Mouse (Mus musculus) lung, postnatal 0 days (tissue): ENCODE measurements around the gene Cox17. TPM values are rescaled to one million over a fixed set of nuclear protein-coding genes. Genes with fewer than 3 reads are reported as not detected.
A peak's percentile ranks its signal among the peaks of the same experiment; 100 is the strongest.

Experiments used
- ATAC-seq: fragments of 200-750 bp; cut with Nextera tagmentation; 2 replicates; pipeline ENCODE4 v1.8.0; 2017; ENCODE audit warnings: moderate library complexity
- DNase-seq: peaks from one replicate; pipeline ENCODE4 v3.0.0-alpha.2; 2016; ENCODE audit warnings: low spot score
- H3K27ac ChIP-seq: fragments of 300-500 bp; sonication (generic); 2 replicates; pipeline ENCODE4 v1.5.1; 2014; ENCODE audit warnings: antibody characterized with exemption, mild to moderate bottlenecking, low read length, mixed read lengths
- H3K27me3 ChIP-seq: fragments of 300-500 bp; sonication (generic); replicated peaks from 2 replicates; pipeline ENCODE4 v1.6.1; 2014; ENCODE audit warnings: low read length, mixed read lengths; ENCODE audit not compliant: insufficient read depth
- H3K36me3 ChIP-seq: fragments of 300-500 bp; sonication (generic); 2 replicates; pipeline ENCODE4 v1.6.1; 2014; ENCODE audit warnings: low read length, mixed read lengths; ENCODE audit not compliant: insufficient read depth
- H3K4me1 ChIP-seq: fragments of 300-500 bp; sonication (generic); 2 replicates; pipeline ENCODE4 v1.6.1; 2014; ENCODE audit warnings: antibody characterized with exemption, low read depth, low read length, mixed read lengths; ENCODE audit not compliant: insufficient read depth
- H3K4me2 ChIP-seq: fragments of 300-500 bp; sonication (generic); replicated peaks from 2 replicates; pipeline ENCODE4 v1.6.1; 2014; ENCODE audit warnings: low read depth, mild to moderate bottlenecking, low read length, moderate library complexity, mixed read lengths
- H3K4me3 ChIP-seq: fragments of 300-500 bp; sonication (generic); 2 replicates; pipeline ENCODE4 v1.5.1; 2014; ENCODE audit warnings: low read depth, low read length
- H3K9ac ChIP-seq: fragments of 300-500 bp; sonication (generic); replicated peaks from 2 replicates; pipeline ENCODE4 v1.6.1; 2014; ENCODE audit warnings: low read depth, mild to moderate bottlenecking
- H3K9me3 ChIP-seq: fragments of 300-500 bp; sonication (generic); 2 replicates; pipeline ENCODE4 v1.6.1; 2016; ENCODE audit warnings: low read length, mixed read lengths
- CTCF ChIP-seq: IDR thresholded peaks from 2 replicates; pipeline ENCODE4 v1.5.1; 2016; ENCODE audit warnings: antibody characterized with exemption, mild to moderate bottlenecking
- EP300 ChIP-seq: IDR thresholded peaks from 2 replicates; pipeline ENCODE4 v1.6.1; 2016; ENCODE audit warnings: antibody characterized with exemption, mild to moderate bottlenecking, control low read depth
- WGBS: fragments of 180-500 bp; shearing (Covaris S2); extraction: QIAGEN DNeasy Blood & Tissue Kit; methylation state at CpG from one replicate; pipeline ENCODE4 v1.1.7; 2014; 5-methylcytosine and 5-hydroxymethylcytosine counted together
- polyA plus RNA-seq: library from polyadenylated mRNA; unstranded; fragments of >200 nt; fragmentation: Nextera tagmentation; extraction: Ambion mirVana; gene quantifications from 2 replicates; pipeline ENCODE4 v1.2.1, GENCODE M21; 2015

Gene Cox17
- polyA plus RNA-seq = 205 and 218 TPM in 2 replicates

DNA sequence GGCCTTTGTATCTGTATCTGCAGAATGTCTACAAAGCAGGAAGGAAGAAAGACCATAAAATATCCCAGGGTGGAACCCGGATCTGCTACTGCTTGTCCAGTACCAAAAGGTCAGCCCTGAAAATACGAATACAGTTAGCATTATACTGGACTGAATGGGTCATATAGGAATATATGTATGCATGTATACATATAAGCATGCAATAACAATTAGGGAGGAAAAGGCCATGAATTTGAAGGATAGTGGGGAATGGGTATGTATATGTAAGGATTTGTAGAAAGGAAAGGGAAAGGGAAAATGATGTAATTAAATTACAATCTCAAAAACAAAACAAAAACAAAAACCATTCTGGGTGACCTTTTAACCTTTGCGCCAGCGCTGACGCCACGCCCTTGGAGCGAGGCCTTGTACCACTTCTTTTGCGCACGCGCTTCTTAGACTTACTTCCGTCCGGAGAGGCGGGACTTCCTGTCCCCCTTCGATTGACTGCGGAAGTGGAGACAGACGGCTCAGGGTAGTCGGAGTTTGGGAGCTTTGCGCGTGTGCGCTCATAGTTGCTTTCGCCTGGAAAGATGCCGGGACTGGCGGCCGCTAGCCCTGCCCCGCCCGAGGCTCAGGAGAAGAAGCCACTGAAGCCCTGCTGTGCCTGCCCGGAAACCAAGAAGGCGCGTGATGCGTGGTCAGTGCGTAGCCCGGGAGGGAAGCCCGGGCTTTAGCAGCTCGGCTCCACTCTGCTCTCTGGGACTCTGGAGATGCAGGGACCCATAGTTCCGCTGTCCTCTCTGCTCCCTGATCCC lies at the start of gene Cox17, which contains the start of gene Gm21987:
TSS of gene Cox17 (plus strand) at position 463 of the 797 bp plus-strand sequence.
TSS of gene Gm21987 (plus strand) at position 512 of the 797 bp plus-strand sequence.
- Histone ChIP-seq H3K36me3 (no peaks in the 10 kb centered on the region), H3K4me3 (peak within 1 kb of the TSS; percentile 87), H3K4me1 (peaks cover 4% of the 10 kb centered on the region; the same call in 1 of the 2 replicates), H3K4me2 (peak within 1 kb of the TSS; percentile 79), H3K27me3 (no peaks in the 10 kb centered on the region), H3K9ac (peak within 1 kb of the TSS; percentile 86), H3K9me3 (no peaks in the 10 kb centered on the region), H3K27ac (peak within 1 kb of the TSS; percentile 95)
- peak; percentile 99 for DNase-seq
- WGBS = 3% methylated on average over 34 of the region's 35 CpGs
- peak; percentile 65 for TF ChIP-seq EP300
- TF ChIP-seq CTCF = no peak
- ATAC-seq = peak; percentile 97

DNA sequence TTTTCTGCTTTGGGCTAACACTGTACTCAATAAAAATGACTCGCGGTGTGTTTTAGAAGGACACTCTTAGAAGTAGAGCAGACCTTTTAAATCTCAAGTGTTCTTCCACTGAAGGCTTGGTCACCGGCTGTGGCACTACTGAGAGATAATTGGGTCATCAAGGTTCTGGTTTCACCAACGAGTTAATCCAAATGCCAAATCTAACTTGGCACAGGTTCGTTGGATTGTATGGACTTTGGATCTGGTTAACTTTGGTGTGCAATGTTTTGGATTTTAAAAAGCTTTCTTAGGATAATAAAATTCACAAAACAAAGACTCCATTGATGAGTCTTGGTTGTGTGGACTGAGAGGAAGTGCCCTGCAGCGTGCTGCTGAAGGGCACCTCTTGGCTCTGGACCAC lies 48.4 kb upstream of the Cox17 start:
- DNase-seq (no peak), ATAC-seq (no peak)
- Histone ChIP-seq H3K27me3 (no peaks in the 10 kb centered on the region), H3K9ac (no peak overlapping the region), H3K27ac (no peak overlapping the region), H3K4me2 (no peak overlapping the region), H3K36me3 (no peaks in the 10 kb centered on the region), H3K9me3 (no peaks in the 10 kb centered on the region), H3K4me3 (no peak overlapping the region), H3K4me1 (no peaks in the 10 kb centered on the region)
- TF ChIP-seq CTCF = no peak
- TF ChIP-seq EP300 = no peak
- 61% methylated on average over 6 of the region's 6 CpGs for WGBS

DNA sequence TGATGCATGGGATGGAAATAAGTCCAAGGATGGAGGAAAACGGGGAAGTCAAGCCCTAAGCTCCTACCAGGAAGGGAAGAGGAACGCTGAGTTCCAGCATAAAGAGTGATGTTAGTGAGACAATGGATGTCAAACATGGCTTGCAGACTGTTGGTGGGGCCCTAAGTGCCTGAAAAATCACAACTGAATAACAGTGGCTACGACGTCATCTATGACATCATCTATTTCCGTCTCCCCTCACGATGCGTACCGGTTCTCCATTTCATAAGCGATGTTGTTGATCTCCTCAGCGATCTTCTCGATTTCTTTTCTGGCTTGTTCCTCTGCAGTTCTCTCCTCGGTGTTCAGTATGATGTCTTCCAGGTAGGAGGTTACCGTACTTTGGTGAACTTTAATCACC lies 44.4 kb upstream of the Cox17 start:
- DNase-seq (no peak), ATAC-seq (no peak)
- 86% methylated on average over 13 of the region's 13 CpGs for WGBS

DNA sequence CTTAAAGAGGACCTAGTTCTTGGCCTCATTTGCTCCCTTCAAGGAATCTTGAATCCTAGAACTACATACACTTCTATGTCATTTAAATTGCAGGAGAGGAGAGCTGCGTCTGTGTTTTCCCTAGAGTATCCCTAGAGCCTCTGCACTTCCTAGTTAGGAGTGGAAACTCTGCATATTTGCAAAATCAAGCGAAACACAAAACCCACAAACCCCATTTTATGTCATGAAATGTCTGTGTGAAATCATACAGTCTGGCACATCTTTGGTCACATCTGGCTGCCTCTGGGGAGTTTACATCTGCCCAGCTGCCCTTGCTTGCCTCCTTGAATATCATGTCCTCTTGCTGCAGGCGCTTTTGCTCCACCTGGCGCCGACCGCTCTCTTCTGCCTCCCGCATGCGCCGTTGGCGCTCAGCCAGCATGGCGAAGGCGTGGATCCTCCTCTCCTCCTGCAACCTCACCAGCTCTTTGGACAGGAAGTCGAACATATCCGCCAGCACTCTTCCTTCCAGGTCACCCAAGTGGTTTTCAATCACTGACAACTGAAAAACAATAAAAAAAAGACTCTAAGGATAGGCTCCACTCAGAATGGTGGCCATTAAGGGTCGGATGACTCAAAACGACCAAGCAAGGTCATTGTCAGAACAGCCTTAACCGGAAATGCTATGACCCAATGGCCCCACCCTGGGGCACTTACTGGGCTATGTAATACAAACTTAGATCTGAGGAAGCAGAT lies 42.2 kb upstream of the Cox17 start:
- H3K27ac ChIP-seq = peak overlapping the region; percentile 28; the same call in 1 of the 2 replicates
- H3K36me3 ChIP-seq = no peaks in the 10 kb centered on the region
- H3K9ac ChIP-seq = no peak overlapping the region
- TF ChIP-seq CTCF (peak; percentile 37), EP300 (peak; percentile 86)
- 37% methylated on average over 17 of the region's 17 CpGs for WGBS
- H3K27me3 ChIP-seq = no peaks in the 10 kb centered on the region
- no peaks in the 10 kb centered on the region for H3K4me1 ChIP-seq
- peak; percentile 96 for ATAC-seq
- no peaks in the 10 kb centered on the region for H3K9me3 ChIP-seq
- DNase-seq = peak; percentile 82
- peak overlapping the region; percentile 8; the same call in 1 of the 2 replicates for H3K4me3 ChIP-seq
- H3K4me2 ChIP-seq = peak overlapping the region; percentile 40; the same call in 1 of the 2 replicates

More for the DNA sequence above, 44.4 kb upstream of the Cox17 start:
- H3K9me3 ChIP-seq = no peaks in the 10 kb centered on the region
- no peak overlapping the region for H3K9ac ChIP-seq
- no peaks in the 10 kb centered on the region for H3K4me1 ChIP-seq
- H3K36me3 ChIP-seq = no peaks in the 10 kb centered on the region
- TF ChIP-seq EP300 = no peak
- TF ChIP-seq CTCF = no peak
- no peak overlapping the region for H3K4me3 ChIP-seq
- no peak overlapping the region for H3K4me2 ChIP-seq
- no peaks in the 10 kb centered on the region for H3K27me3 ChIP-seq
- H3K27ac ChIP-seq = no peak overlapping the region

DNA sequence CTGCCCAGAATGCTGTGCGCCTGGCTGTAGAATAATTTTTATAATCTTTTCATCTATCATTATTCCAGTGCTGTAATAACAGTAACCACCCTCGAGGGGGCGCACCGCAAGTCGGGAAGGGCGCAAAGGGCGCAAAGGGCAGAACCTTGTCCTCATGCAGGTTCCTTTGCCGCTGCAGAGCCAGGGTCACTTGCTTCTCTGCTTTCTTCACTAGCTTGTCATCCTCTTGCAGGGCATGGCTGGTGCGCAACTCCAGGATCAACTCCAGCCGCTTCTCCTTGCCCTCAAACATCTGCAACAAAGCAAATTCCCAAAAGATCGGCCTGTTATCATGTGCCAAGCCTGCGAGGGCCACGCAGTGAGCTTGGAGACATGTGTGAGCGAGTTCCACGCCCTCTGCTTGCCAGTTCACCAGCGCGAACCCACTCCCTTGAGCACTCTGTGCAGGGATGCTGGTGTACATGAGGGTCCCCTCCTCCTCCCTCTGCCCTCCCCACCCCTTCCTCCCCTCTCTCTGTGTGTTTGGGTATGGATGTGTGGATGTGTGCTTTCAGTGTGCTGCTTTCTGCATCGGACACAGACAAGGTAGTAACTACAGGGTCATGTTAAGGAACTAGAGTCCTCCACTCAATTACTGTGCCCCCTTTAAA lies 40.1 kb upstream of the Cox17 start:
- Histone ChIP-seq H3K27me3 (no peaks in the 10 kb centered on the region), H3K9ac (no peak overlapping the region), H3K9me3 (no peaks in the 10 kb centered on the region), H3K36me3 (no peaks in the 10 kb centered on the region), H3K4me1 (no peaks in the 10 kb centered on the region), H3K27ac (no peak overlapping the region), H3K4me3 (no peak overlapping the region), H3K4me2 (no peak overlapping the region)
- 50% methylated on average over 18 of the region's 18 CpGs for WGBS
- no peak for ATAC-seq
- TF ChIP-seq EP300 (no peak), CTCF (peak; percentile 66)
- DNase-seq = no peak

DNA sequence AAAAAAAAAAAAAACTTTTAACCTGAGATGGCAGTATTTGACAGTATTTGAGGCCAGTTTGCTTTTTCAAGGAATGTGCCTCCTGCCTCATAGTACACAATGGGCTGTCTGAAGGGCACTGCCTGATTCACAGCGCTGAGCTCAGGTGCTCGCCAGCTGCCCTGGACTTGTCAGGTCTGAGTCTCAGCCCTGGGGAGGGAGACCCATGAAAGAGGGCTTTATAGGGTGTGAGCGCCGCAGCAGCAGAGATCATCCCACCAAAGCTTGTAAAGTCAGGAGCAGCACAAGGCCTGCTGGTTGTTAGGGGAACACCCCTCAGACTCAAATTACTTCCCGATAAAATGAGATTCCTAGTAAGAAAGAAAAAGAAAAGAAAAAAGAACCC lies 39.6 kb upstream of the Cox17 start:
- H3K4me2 ChIP-seq = no peak overlapping the region
- no peaks in the 10 kb centered on the region for H3K36me3 ChIP-seq
- H3K9ac ChIP-seq = no peak overlapping the region
- H3K4me1 ChIP-seq = no peaks in the 10 kb centered on the region
- no peaks in the 10 kb centered on the region for H3K9me3 ChIP-seq
- no peak overlapping the region for H3K27ac ChIP-seq
- TF ChIP-seq CTCF (no peak), EP300 (no peak)
- WGBS = 47% methylated on average over 5 of the region's 5 CpGs
- ATAC-seq (no peak), DNase-seq (no peak)
- no peaks in the 10 kb centered on the region for H3K27me3 ChIP-seq
- H3K4me3 ChIP-seq = no peak overlapping the region
